Mouse (Mus musculus): ENCODE results near the gene Ugt2a1. TPM values are rescaled to one million over a fixed set of nuclear protein-coding genes. Genes with fewer than 3 reads are reported as not detected.
"Not testable (repeated sequence)": the region's sequence is repeated elsewhere in the genome, so short reads cannot be mapped to it uniquely, and the experiment has no call there.

The Ugt2a1 gene
- polyA plus RNA-seq, 2 experiments, result not detected

DNA sequence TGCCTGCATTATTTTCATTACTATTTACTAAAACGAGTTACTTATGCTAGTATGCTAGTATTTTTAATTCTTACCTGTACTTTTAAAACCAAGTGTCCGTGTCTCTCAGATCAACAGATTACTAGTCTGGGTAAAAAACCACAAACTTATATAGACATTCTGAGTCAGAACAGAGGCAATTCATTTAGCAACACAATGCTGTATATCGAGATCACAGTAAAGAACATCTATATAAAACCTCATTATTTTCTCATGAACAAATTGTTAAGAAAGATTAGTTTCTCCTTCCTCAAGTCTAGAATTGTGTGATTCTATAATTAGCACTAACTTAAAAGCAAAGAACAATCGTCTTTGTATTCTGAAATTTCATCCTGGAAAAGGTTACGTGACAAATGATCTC is 8.5 kb downstream of the Ugt2a1 start, which contains the start of gene Ugt2a2:
TSS of gene Ugt2a2 (minus strand) at position 101 of the 400 bp plus-strand sequence.
- 61% methylated on average over 5 of the region's 5 CpGs for WGBS (ENCODE audit: insufficient replicate concordance)
- H3K4me1 ChIP-seq (replicated peaks; ENCODE audit: control insufficient read depth in 2 of 2, insufficient read depth in 2 of 2, low read length in 1 of 2), result no peaks in the 10 kb centered on the region
- no peak within 1 kb of the TSS for H3K4me2 ChIP-seq (ENCODE audit: low read depth)
- H3K9ac ChIP-seq (replicated peaks), result no peak within 1 kb of the TSS
- H3K27me3 ChIP-seq (ENCODE audit: control insufficient read depth, insufficient read depth, low read length), result no peaks in the 10 kb centered on the region
- no peak for ATAC-seq (ENCODE audit: insufficient read depth)
- H3K9me3 ChIP-seq (ENCODE audit: control insufficient read depth, low read length), result no peaks in the 10 kb centered on the region
- H3K36me3 ChIP-seq (replicated peaks; ENCODE audit: control insufficient read depth, insufficient read depth, low read depth), result no peaks in the 10 kb centered on the region
- DNase-seq (ENCODE audit: low read depth in 3 of 3, low spot score in 3 of 3), result no peak
- no peak within 1 kb of the TSS for H3K4me3 ChIP-seq (ENCODE audit: insufficient read depth in 1 of 2, low read depth in 2 of 2, low read length in 2 of 2)
- H3K27ac ChIP-seq, result no peak within 1 kb of the TSS
- TF ChIP-seq EP300 (IDR thresholded peaks at IDR 0.05; ENCODE audit: low read depth), result no peak
- TF ChIP-seq CTCF (IDR thresholded peaks at IDR 0.05; ENCODE audit: low read depth), result no peak

DNA sequence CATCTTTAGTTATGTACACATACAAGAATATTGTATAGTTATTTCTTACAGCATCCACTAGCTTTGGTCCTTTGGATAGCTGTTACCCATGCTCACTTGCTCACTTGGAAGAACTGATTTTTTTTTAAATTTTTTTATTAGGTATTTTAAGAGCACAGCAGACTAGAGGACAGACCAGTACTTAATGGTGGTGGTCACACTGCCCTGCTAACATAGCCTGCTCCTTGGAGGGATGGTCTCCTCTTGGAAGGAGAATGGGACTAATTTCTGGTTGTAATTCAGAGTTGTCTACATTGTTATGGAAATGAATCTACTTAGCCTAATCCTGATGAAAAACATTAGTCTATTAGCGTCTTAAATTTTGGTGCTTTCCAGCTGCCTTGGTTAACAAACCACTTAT is 31.9 kb downstream of the Ugt2a1 start:
- DNase-seq (ENCODE audit: low read depth in 3 of 3, low spot score in 3 of 3) (no peak), ATAC-seq (ENCODE audit: insufficient read depth) (no peak)
- 44% methylated on average over 1 of the region's 1 CpGs for WGBS (ENCODE audit: insufficient replicate concordance)
- Histone ChIP-seq H3K4me2 (ENCODE audit: low read depth) (no peak overlapping the region), H3K36me3 (replicated peaks; ENCODE audit: control insufficient read depth, insufficient read depth, low read depth) (no peaks in the 10 kb centered on the region), H3K9me3 (ENCODE audit: control insufficient read depth, low read length) (no peaks in the 10 kb centered on the region), H3K4me3 (ENCODE audit: insufficient read depth in 1 of 2, low read depth in 2 of 2, low read length in 2 of 2) (no peak overlapping the region), H3K9ac (replicated peaks) (no peak overlapping the region), H3K27me3 (ENCODE audit: control insufficient read depth, insufficient read depth, low read length) (no peaks in the 10 kb centered on the region), H3K4me1 (replicated peaks; ENCODE audit: control insufficient read depth in 2 of 2, insufficient read depth in 2 of 2, low read length in 1 of 2) (no peaks in the 10 kb centered on the region), H3K27ac (no peak overlapping the region)
- no peak for TF ChIP-seq CTCF (IDR thresholded peaks at IDR 0.05; ENCODE audit: low read depth)
- TF ChIP-seq EP300 (IDR thresholded peaks at IDR 0.05; ENCODE audit: low read depth), result no peak

- ATAC-seq (ENCODE audit: insufficient read depth) (no peak), DNase-seq (ENCODE audit: low read depth in 3 of 3, low spot score in 3 of 3) (no peak)
- Histone ChIP-seq H3K4me3 (ENCODE audit: insufficient read depth in 1 of 2, low read depth in 2 of 2, low read length in 2 of 2) (no peak overlapping the region), H3K36me3 (replicated peaks; ENCODE audit: control insufficient read depth, insufficient read depth, low read depth) (no peaks in the 10 kb centered on the region), H3K4me1 (replicated peaks; ENCODE audit: control insufficient read depth in 2 of 2, insufficient read depth in 2 of 2, low read length in 1 of 2) (no peaks in the 10 kb centered on the region), H3K9ac (replicated peaks) (no peak overlapping the region), H3K9me3 (ENCODE audit: control insufficient read depth, low read length) (no peaks in the 10 kb centered on the region), H3K27ac (no peak overlapping the region), H3K4me2 (ENCODE audit: low read depth) (no peak overlapping the region), H3K27me3 (ENCODE audit: control insufficient read depth, insufficient read depth, low read length) (no peaks in the 10 kb centered on the region)
- no peak for TF ChIP-seq EP300 (IDR thresholded peaks at IDR 0.05; ENCODE audit: low read depth)
- no peak for TF ChIP-seq CTCF (IDR thresholded peaks at IDR 0.05; ENCODE audit: low read depth)
Measured at GRCm38 (mm10) chr5:87457701-87458100, 33.0 kb downstream of the Ugt2a1 start.

GRCm38 (mm10) chr5:87456216-87456850 is 34.3 kb downstream of the Ugt2a1 start:
- Histone ChIP-seq H3K4me3 (ENCODE audit: insufficient read depth in 1 of 2, low read depth in 2 of 2, low read length in 2 of 2) (no peak overlapping the region), H3K4me1 (replicated peaks; ENCODE audit: control insufficient read depth in 2 of 2, insufficient read depth in 2 of 2, low read length in 1 of 2) (no peaks in the 10 kb centered on the region), H3K4me2 (ENCODE audit: low read depth) (no peak overlapping the region), H3K36me3 (replicated peaks; ENCODE audit: control insufficient read depth, insufficient read depth, low read depth) (no peaks in the 10 kb centered on the region), H3K27me3 (ENCODE audit: control insufficient read depth, insufficient read depth, low read length) (no peaks in the 10 kb centered on the region), H3K9ac (replicated peaks) (no peak overlapping the region), H3K27ac (no peak overlapping the region), H3K9me3 (ENCODE audit: control insufficient read depth, low read length) (no peaks in the 10 kb centered on the region)
- DNase-seq (ENCODE audit: low read depth in 3 of 3, low spot score in 3 of 3) (no peak), ATAC-seq (ENCODE audit: insufficient read depth) (no peak)
- TF ChIP-seq CTCF (IDR thresholded peaks at IDR 0.05; ENCODE audit: low read depth) (no peak), EP300 (IDR thresholded peaks at IDR 0.05; ENCODE audit: low read depth) (no peak)
- WGBS (ENCODE audit: insufficient replicate concordance), result 70% methylated on average over 3 of the region's 3 CpGs

- TF ChIP-seq CTCF (IDR thresholded peaks at IDR 0.05; ENCODE audit: low read depth), result no peak
- no peak for TF ChIP-seq EP300 (IDR thresholded peaks at IDR 0.05; ENCODE audit: low read depth)
- H3K27me3 ChIP-seq (ENCODE audit: control insufficient read depth, insufficient read depth, low read length), result no peaks in the 10 kb centered on the region
- H3K27ac ChIP-seq, result no peak overlapping the region
- no peaks in the 10 kb centered on the region for H3K9me3 ChIP-seq (ENCODE audit: control insufficient read depth, low read length)
- no peak overlapping the region for H3K9ac ChIP-seq (replicated peaks)
- H3K4me2 ChIP-seq (ENCODE audit: low read depth), result no peak overlapping the region
- DNase-seq (ENCODE audit: low read depth in 3 of 3, low spot score in 3 of 3) (no peak), ATAC-seq (ENCODE audit: insufficient read depth) (no peak)
- no peaks in the 10 kb centered on the region for H3K36me3 ChIP-seq (replicated peaks; ENCODE audit: control insufficient read depth, insufficient read depth, low read depth)
- H3K4me1 ChIP-seq (replicated peaks; ENCODE audit: control insufficient read depth in 2 of 2, insufficient read depth in 2 of 2, low read length in 1 of 2), result no peaks in the 10 kb centered on the region
- no peak overlapping the region for H3K4me3 ChIP-seq (ENCODE audit: insufficient read depth in 1 of 2, low read depth in 2 of 2, low read length in 2 of 2)
Measured at GRCm38 (mm10) chr5:87455519-87455918, 35.2 kb downstream of the Ugt2a1 start.

DNA sequence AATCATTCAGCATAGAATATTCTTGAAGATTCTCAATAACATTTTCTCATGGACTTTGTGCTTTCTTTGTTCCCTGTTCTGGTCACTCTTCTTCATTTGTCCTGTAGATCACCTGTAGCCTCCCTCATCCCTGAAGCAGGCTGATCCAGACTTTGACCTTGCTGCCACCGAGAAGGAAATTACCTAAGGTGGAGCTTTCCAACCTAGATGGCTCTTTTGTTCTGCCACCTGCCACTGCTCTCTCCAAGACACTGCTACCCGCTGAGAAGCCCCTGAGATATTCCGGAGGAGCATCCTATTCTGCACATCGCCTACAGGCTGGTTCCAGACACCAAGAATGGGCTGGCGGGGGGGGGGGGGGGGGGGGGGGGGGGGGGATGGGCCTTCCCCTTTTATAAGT is 38.2 kb downstream of the Ugt2a1 start:
- H3K4me2 ChIP-seq (ENCODE audit: low read depth); H3K4me1 ChIP-seq (replicated peaks; ENCODE audit: control insufficient read depth in 2 of 2, insufficient read depth in 2 of 2, low read length in 1 of 2); H3K9ac ChIP-seq (replicated peaks); H3K27me3 ChIP-seq (ENCODE audit: control insufficient read depth, insufficient read depth, low read length); H3K27ac ChIP-seq; H3K9me3 ChIP-seq (ENCODE audit: control insufficient read depth, low read length); DNase-seq (ENCODE audit: low read depth in 3 of 3, low spot score in 3 of 3); H3K36me3 ChIP-seq (replicated peaks; ENCODE audit: control insufficient read depth, insufficient read depth, low read depth); H3K4me3 ChIP-seq (ENCODE audit: insufficient read depth in 1 of 2, low read depth in 2 of 2, low read length in 2 of 2); ATAC-seq (ENCODE audit: insufficient read depth): not testable (repeated sequence)
- 72% methylated on average over 4 of the region's 5 CpGs for WGBS (ENCODE audit: insufficient replicate concordance)
